Mouse (Mus musculus): ENCODE data around the gene B3gnt4.
"Not testable (repeated sequence)": the region's sequence is repeated elsewhere in the genome, so short reads cannot be mapped to it uniquely, and the experiment has no call there.

Gene B3gnt4

DNA sequence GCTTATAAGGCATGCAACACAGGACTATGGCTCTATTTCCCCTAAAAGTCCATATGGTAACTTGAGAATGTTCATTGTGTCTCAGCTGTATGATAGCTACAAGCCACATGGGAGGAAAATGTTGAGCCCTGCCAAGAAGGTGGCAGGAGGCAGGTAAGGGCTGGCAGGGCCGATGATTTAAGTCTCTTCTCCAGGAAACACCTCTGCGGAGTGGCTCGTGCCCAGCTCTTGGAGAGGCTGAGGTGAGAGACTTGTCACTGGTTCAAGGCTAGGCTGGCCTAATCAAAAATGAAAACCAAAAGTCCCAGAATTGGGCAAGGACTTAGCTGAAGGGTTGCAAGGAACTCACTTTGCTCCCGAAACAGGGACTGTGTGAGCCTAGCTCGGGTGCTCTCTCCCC is at the start of gene B3gnt4:
TSS of gene B3gnt4 (plus strand) at position 301 of the 400 bp plus-strand sequence.
- no peak for DNase-seq (ENCODE audit: inconsistent age in 2 of 2, low spot score in 1 of 2)

DNA sequence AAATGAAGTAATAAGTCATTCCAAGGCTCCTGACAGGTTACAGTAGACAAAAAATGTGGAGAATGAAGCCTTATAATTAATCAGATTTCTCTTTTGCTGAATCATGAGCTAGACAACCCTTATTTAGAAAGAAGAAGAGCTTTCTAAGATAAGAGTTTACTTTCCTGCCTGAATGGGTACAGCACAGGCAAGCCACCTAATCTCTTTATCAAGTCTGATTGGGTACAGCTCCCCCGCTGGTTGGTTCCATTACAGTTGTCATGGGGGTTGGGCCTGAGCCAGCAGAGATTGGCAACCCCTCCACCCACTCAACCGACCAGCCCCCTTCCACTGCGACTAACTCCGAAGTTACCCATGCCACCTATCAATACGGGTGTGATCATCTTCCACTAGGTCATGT is 48.8 kb upstream of the B3gnt4 start:
- DNase-seq (ENCODE audit: inconsistent age in 2 of 2, low spot score in 1 of 2): peak in 1 of 2 experiments; percentile 27

DNA sequence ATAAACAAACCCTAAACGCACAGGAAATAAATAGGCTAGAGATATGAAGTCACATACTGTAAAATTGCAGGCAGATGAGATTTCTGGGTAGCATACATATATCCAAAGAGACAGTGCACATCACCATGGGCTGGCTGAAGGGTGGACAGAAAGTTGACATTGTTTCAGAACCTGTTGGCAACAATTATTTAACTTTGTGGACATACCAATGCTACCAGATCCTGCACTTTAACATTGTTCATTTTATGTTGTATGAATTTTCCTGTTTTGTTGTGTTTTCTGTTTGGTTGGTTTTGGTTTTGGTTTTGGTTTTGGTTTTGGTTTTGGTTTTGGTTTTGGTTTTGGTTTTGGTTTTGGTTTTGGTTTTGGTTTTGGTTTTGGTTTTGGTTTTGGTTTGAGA is 45.6 kb upstream of the B3gnt4 start:
- no peak for DNase-seq (ENCODE audit: inconsistent age in 2 of 2, low spot score in 1 of 2)

DNA sequence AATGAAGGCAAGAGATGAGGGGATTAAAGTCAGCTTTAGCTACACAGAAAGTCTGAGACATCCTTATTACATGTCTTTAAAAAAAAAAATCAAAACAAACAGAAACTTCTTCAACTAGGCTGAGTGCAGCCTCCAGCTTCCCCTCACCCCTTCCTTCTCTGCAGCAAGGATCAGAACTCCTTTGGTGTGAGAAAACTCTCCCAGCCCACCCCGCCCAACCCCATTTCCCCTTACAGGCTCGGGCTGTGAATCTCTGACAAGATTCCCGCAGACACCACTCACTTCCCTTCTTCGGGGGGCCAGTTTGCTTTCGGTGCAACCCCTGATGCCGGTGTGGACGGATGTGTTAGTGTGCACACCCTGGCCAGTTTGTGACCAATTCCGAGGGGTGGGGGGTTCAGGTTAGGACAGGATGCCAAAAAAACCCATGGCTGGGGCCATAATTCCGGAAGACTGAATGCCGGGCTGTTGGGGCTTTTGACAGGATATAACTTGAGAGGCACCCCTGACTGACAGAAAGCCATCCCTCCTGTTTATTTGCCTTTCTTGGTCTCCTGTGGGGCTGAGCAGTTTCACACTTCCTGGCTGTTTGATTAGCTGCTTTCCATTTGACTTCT is 39.4 kb upstream of the B3gnt4 start:
- DNase-seq (ENCODE audit: inconsistent age in 2 of 2, low spot score in 1 of 2): no peak

DNA sequence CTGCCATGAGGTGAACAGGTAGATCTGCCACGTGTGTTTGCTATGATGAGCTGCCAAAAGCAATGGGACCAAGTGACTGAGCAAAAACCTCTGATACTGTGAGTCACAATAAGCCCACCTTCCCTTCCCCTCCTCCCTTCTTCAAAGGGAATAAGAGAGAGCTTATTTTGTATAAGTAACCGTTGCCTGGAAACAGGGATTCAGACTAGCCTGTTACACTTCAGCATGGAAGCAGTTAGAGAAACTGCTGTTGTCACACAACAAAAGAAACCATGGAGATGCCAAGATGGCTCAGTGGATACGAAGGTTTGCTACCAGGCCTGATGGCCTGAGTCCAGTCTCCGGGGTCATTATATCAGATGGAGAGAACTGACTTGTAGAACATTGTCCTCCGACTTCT is 36.4 kb upstream of the B3gnt4 start:
- no peak for DNase-seq (ENCODE audit: inconsistent age in 2 of 2, low spot score in 1 of 2)

DNA sequence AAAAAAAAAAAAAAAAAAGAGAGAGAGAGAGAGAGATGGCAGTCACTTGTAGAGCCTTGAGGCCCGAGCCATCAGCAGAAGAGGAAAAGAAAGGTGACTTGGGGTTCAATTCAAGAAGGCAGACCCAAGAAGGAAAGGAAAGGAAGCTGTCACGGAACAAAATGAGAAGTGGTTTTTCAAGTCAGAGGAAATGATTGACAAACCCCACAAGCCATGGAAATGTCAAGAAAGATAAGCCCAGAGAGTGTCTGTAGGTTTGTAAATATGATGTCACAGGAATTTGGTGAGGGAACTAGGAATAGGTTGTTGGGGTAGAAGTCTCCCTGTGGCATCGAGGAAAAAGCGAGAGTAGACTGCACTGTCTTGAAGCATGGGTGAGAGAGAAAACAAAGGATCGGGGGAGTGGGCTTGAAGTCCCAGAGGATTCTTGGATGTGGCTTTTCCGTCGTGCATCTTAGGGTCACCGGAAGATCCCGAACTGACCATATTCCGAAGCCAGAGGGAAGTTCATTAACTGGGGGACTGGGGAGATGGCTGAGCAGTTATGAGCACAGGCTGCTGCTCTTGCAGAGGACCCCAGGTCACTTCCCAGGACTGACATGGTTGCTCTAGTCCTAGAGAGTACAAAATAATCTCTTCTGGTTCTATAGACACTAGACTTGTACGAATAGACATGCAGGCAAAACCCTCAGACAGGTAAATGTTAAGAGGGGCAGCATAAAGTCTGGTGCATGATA is 22.4 kb upstream of the B3gnt4 start:
- no peak for DNase-seq (ENCODE audit: inconsistent age in 2 of 2, low spot score in 1 of 2)

DNA sequence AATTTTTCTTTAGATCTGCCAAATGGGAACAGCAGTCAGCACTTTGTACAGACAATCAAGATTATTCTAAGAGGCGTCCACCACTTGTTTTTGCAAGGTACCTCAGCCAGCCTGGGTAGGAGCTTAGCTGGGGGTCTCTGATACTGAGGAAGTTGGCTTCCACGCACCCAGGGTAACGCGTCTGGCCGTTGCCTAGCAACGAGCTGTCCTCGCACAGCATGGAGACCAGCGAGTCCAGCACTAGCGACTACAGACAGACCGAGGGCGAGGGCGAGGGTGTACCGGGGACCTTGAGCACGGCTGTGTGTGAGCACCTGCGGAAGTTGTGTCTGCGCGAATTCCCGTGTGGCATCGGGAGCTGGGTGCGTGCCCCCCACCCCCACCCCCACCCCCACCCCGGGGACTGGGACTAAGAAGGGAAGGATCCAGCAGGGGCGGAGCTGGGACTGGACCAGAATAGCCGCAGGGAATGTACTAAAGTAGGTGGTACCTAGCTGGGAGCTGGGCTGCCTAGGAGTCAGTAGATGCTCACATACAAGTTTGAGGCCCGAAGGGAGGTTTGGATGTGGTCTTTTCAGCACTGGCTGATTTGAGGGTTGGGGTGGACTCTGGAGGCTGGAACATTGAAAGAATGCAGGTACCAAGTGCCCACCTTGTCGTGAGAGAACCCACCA is 21.0 kb upstream of the B3gnt4 start, which contains the start of the genes Lrrc43 and Il31:
TSS of gene Lrrc43 (plus strand) at position 194 of the 674 bp plus-strand sequence.
TSS of gene Il31 (minus strand) at position 378 of the 674 bp plus-strand sequence.
- DNase-seq (ENCODE audit: inconsistent age in 2 of 2, low spot score in 1 of 2): no peak

DNA sequence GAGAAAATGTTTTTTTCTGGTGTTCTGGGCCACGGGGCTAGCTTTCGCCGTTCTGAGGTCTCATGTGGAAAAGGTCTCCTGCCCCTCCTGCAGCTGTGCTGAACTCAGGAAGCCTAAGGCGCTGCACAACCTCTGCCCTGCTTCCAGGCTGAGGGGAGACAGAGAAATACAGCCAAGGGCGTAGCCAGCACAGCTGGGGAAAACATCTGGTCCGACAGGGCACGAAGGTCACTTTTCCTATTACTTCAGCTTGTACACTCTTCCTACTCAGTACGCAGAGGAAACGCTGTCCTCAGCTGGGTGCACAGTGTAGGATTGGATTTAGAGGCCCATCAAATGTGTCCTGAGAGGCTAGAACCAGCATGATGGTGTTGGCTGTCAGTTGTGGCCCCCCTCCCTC is 20.3 kb upstream of the B3gnt4 start:
- DNase-seq (ENCODE audit: inconsistent age in 2 of 2, low spot score in 1 of 2): no peak

DNA sequence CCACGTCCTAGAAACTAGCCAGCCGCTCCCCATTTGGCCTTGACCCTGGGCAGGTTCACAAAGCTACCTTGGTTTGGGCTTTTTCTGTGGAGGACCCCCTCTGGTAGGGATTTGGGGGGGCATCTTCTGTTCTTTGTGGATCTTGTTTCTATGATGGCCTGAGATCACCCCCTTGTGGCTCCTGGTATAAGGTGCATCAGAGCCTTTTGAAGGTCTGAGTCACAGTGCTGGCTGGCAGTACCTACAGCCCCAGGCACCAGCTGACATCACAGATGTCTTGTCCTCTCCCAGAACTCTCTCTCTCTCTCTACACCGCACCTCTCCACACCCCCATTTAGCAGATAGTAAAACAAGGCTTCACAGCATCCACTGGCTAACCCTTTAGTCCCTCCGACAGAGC is 10.5 kb upstream of the B3gnt4 start:
- DNase-seq (ENCODE audit: inconsistent age in 2 of 2, low spot score in 1 of 2): peak; percentile 58 to 83

DNA sequence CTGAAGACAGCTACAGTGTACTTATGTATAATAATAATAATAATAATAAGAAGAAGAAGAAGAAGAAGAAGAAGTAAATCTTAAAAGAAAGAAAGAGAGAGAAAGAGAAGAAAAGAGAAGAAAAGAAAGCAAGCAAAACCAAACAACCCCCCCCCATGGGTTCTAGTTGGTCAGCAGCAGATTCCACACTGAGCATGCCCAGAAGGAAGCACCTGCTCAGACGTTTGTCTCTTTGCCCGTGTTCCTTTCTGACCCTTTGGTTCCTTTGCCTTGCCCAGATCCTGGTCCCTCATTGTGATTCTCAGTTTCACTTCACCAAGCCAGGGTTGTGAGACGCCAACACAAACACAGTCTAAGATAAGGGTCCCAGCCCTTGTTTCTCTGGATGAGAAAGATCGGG is 8.3 kb upstream of the B3gnt4 start:
- DNase-seq (ENCODE audit: inconsistent age in 2 of 2, low spot score in 1 of 2): no peak

DNA sequence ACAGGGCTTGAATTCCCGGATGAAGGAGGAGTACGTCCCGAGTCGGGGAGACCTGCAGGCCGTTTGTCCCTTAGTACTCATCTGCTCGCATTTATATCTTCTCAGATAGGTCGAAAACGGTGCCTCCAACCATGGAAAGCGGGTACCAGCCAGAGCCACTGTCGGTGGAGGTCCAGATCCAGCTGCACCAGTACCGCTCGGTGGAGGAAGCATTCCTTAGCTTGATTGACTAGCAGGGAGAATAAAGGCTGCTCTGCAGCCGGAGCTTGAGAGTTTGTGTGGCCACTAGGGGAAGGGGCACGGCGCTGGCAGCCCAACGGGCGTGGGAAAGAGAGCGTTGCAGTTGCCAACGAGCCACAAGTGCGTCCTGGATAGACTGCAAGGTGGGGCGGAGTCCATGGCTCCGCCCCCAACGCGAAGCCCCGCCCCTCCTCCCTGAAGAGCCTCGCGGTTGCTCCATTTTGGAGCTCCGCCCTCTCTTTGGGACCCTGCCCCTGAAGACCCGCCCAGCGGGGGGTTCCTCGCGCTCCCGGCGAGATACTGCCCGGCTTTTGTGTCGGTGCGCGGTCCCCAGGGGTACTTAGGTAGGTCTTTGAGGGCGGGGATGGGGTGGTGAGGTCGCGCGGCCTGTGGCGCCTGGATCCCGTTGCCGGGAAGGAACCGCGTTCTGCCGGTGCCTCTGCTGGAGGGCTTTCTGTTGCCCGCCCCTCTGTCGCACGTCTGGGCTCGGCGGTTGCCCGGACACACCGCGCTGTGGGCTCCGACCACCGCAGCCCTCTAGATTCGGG is 2.1 kb upstream of the B3gnt4 start:
- peak; percentile 88 to 94 for DNase-seq (ENCODE audit: inconsistent age in 2 of 2, low spot score in 1 of 2)

DNA sequence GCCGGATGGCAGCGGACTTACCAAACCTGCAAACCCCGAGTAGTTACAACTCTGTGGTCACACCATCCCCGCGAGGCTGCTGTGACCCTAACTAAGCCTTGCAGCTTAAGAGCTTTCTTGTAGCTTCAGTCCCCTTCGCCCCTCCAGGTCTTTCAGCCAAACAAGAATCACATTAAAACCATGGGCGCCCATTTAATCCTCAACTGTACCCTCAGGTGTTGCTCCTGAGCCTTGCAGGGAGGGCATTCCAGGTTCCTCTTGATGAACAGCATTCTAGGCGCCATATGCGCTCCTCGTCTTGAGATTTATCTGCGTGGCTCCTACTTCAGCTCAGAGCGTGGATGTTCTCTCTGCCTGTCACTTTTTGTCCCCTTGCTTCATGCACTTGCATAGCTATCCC is 1.3 kb upstream of the B3gnt4 start:
- DNase-seq (ENCODE audit: inconsistent age in 2 of 2, low spot score in 1 of 2): peak in 1 of 2 experiments; percentile 46

DNA sequence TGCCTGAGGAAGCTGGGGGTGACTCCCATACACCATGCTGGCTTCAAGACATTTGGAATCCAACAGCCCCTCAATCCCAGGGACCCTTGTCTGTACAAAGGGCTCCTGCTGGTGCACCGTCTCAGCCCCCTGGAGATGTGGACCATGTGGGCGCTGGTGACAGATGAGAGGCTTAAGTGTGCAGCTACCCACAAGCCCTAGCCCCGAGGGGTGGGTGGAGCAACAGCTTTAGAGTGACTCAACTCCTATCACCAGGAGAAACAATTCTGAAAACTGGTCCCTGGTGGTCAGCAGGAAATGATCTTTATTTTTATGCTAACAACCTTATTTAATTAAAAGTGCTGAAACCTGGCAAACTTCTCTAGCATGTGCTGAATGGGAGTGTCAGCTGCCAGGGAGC is 1.2 kb downstream of the B3gnt4 start:
- DNase-seq (ENCODE audit: inconsistent age in 2 of 2, low spot score in 1 of 2): not testable (repeated sequence)

DNA sequence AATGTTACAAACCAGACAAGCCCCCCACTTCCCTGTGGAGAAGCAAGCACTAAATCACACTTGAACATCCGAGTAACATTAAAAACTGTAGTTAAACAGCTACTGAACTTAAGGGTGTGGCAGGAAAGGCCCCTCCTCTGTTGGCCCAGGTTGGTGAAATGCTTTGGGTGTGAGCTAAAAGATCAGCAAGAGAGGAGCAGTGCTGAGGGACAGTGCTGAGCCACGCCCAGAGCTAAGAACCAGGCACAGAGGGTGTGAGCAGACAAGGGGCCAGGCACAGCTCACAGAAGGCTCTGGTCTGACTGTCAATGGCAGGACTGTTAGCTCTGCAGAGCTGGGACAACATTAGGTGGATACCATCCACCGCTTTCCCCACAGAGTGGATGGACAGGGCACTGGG is 1.8 kb downstream of the B3gnt4 start:
- DNase-seq (ENCODE audit: inconsistent age in 2 of 2, low spot score in 1 of 2): no peak

DNA sequence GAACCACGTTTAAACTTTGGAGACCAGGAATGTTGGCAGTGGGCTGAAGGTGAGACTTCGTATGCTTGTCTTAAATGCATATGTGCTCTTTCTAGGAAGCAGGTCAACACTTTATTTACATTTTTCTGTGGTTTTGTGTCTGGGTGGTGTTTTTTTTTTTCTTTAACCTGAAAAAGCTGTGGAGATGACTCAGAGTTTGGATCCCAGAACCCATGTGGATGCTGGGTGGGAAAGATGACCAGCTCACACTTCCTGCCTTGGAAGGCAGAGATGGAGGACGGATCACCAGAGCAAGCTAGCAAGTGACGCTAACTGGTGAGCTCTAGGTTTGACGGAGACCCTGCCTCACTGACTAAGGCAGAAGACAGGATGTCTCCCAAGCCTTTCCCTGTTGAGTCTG is 4.6 kb downstream of the B3gnt4 start:
- DNase-seq (ENCODE audit: inconsistent age in 2 of 2, low spot score in 1 of 2): no peak

DNA sequence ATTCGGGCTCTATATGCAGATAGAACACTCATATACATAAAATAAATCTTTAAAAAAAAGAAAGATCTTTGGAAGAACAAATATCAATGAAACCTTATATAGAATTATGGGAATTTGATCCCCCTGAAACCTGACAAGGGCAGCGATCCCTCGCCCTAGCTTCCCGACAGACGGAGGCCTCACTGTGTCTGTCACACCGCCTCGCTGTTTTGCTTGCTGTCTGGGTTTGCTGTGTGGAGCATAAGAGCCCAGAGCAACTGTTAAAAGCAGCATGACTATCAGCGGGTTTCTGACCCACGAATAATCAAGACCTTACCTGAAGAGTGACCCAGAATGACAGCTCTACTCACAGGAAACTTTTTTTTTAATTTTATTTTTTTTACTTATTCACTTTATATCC is 10.4 kb downstream of the B3gnt4 start:
- DNase-seq (ENCODE audit: inconsistent age in 2 of 2, low spot score in 1 of 2): no peak

DNA sequence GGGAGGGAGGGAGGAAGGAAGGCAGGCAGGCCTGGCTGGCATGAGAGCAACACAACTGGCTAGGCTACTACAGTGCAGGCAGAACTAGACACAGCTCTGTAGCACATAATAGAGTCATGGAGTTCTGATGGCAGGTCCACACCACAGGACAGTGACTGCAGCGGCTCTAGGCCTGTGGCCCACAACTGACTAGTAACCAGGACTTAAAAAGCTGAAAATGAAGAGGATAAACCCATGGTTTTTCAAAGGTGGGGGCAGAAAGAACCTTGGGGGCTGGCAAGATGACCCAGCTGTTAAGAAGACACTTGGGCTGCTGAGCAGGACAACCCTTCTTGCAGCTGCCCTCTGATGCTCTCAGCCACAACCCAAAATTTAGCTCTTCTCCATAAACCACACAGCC is 11.4 kb downstream of the B3gnt4 start:
- DNase-seq (ENCODE audit: inconsistent age in 2 of 2, low spot score in 1 of 2): no peak

DNA sequence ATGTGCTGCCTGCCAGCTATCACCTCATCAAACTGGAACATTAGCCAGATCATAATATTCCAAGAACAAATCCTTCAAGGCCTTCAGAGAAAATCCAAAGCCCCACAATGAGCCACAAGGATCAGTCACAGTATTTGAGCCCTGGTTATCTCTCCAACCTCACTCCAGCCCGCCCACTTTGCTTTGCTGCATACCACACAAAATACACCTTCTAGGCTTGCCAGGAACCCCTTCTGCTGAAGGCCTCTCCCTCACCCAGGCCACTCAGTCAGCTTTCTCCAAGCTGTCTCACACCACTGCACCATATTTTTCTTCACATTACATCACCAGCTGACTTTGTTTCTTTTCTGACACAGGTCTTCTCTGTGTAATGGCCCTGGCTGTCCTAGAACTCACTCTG is 11.9 kb downstream of the B3gnt4 start:
- DNase-seq (ENCODE audit: inconsistent age in 2 of 2, low spot score in 1 of 2): no peak

DNA sequence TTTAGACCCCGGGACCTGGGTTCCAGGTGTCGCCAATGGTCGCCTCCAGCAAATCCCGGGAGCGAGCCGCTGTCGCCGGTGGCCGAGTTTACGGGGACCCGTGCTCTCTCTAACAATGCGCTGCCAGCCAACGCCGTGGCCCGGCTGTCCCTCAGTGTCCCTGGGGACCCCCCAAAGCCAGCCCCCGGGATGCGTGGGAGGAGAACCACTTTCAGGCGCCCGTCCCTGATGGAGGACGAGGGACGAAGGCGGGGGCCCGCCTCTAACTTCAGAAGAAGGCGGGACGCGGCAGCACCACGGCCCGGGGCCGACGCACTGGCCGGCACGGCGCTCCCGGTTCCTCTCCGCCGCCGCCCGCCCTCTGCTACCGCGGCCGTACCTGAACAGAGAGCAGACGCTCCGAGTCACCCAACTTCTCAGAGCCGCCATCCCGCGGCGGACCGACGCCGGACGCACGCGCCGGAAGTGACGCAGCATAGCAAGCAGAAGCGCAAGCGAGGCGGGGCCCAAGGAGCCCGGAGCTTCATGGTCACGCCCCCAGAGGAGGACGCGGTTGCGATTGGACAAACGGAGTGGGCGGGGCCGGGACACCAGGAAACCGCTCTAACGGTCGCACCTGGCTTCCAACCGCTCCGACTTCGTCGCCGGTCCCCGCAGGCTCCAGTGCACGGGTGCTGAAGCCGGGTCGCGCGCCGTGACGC is 13.6 kb downstream of the B3gnt4 start, which contains the start of gene Diablo:
TSS of gene Diablo (minus strand) at position 485 of the 701 bp plus-strand sequence.
- peak; percentile 99 to 100 for DNase-seq (ENCODE audit: inconsistent age in 2 of 2, low spot score in 1 of 2)

DNA sequence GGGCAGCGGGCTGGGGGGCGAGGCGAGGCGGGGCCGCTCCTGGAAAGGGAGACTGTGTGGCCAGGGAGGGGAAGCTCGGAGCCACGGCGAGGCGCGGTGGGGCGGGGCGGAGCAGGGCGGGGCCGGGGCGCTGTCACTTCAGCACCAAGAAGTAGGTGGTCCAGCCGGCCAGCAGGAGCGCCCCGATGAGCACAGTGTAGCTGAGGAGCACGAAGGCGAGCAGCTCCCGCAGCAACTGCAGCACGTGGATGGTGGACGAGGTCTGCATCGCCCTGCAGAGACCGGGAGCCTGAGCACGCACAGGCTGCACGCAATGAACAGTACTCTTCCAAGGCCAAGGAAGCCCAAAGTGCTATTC is 14.1 kb downstream of the B3gnt4 start:
- DNase-seq (ENCODE audit: inconsistent age in 2 of 2, low spot score in 1 of 2): no peak

DNA sequence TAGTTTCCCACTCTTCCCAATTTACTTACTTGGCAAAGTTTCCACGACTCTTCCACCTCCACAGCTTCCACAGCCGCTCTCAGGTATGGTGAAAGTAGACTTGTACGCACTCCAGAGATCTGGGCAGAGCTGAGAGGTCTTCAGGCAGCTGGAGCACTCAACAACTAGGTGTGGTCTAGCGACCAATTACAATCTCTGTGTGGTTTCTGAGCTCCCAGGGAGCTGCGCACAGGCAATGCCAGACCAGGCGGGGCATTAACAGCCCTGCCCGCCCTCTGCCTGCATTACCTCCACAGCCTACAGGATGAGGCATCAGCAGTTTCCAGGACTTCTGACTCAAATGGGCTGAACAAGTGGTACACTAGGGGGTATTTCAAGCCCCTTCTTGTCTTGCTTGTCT is 15.0 kb downstream of the B3gnt4 start, which contains the start of gene Gm49027:
TSS of gene Gm49027 (minus strand) at position 208 of the 400 bp plus-strand sequence.
- peak in 1 of 2 experiments; percentile 34 for DNase-seq (ENCODE audit: inconsistent age in 2 of 2, low spot score in 1 of 2)

Data from adrenal gland, adult (tissue).